Mouse (Mus musculus) gastrocnemius, postnatal 14 days (tissue): ENCODE measurements around the gene Cdc6. TPM values are rescaled to one million over a fixed set of nuclear protein-coding genes. Genes with fewer than 3 reads are reported as not detected.
"Not testable (repeated sequence)": the region's sequence is repeated elsewhere in the genome, so short reads cannot be mapped to it uniquely, and the experiment has no call there.

ENCODE experiments used
- DNase-seq: peaks from one replicate; pipeline ENCODE4 v3.0.0; 2021; ENCODE audit warnings: mixed read lengths
- intact Hi-C: fragments of 180-260 bp; cut with DNase I; formaldehyde crosslinking; loops from one replicate; pipeline ENCODE4 v1.15.1; 2025; ENCODE audit warnings: low total_unique reads
- total RNA-seq, 2 experiments: library from RNA; stranded (reverse); gene quantifications; 2 replicates each; pipeline ENCODE4 v1.2.3; 2021

The Cdc6 gene
- total RNA-seq, 2 experiments from 2014 or later, result 0.78 to 1.3 TPM

DNA sequence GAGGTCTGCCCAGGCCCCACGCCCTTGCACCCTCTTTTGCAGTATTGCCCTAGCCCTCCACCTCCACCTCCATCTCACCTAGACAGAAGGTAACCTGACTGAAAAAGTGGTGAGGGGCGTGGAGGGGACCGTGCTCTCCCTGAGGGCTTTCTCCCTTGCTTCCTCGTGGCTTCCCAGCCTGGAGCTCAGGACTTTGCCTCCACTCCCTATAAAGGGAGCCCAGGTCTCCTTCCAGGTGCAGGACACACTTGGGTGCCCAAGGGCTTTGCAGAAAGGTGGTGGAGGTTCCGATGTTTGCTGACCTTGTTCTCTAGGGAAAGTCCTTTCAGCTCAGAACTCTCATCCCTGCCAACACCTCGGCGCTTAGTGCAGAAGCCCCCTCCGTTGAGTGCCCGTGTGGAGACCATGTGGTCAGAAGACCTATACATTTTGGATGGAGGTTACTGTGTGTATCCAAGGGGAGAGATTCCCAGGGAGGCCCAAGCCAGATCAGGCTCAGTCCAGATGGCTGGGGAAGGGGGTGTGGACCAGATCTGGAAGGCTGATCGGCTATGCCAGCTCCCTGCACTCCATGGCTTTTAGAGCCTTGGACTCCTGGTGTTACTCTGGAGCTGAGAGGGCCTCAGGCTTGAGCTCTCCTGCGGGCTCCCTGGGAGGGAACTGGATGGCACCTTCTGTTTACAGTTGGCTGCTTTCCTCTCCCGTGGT lies 20.7 kb downstream of the Cdc6 start:
- intact Hi-C loops, result no loop called here
- DNase-seq, result no peak

DNA sequence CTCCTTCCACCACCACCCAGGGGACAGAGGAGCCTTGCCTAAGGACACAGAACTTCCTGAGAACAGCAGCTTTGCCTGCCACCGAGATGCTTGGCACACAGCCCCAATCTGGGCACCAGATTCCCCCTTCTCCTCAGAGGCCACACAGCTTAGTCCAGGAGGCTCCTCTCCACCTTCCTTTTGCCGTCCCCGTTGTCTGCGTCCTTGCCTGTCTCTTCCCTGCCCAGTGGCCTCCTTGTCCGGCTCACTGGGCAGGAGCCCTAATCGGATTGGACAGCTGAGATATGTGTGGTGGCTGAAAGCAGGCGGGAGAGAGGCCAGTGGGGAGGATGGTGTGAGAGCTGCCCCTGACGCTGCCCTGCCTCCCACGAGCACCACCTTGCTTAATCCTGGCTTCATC lies 21.9 kb downstream of the Cdc6 start:
- DNase-seq, result no peak
- intact Hi-C loops, result no loop called here

DNA sequence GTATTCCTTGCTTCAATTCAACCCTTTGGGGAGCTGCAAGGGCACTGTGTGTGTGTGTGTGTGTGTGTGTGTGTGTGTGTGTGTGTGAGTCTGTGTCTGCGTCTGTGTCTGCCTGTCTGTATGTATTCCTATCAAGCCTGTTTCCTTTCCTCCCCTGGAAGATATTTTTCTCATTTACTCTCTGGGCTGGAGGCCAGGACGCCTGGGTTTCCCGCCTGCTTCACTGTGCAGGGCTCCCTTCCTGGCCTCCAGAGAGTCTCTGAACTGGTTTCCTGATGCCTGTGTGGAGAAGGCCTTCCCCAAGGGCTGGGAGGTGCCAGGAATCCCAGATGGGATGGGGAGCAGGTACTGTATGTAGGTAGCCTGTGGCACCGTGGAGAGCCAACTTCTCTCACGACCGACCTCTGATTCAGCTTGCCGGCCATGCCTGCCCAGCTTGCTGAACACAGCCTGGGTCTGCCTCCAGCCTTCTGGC lies 22.6 kb downstream of the Cdc6 start:
- DNase-seq, result no peak
- intact Hi-C loops, result no loop called here

DNA sequence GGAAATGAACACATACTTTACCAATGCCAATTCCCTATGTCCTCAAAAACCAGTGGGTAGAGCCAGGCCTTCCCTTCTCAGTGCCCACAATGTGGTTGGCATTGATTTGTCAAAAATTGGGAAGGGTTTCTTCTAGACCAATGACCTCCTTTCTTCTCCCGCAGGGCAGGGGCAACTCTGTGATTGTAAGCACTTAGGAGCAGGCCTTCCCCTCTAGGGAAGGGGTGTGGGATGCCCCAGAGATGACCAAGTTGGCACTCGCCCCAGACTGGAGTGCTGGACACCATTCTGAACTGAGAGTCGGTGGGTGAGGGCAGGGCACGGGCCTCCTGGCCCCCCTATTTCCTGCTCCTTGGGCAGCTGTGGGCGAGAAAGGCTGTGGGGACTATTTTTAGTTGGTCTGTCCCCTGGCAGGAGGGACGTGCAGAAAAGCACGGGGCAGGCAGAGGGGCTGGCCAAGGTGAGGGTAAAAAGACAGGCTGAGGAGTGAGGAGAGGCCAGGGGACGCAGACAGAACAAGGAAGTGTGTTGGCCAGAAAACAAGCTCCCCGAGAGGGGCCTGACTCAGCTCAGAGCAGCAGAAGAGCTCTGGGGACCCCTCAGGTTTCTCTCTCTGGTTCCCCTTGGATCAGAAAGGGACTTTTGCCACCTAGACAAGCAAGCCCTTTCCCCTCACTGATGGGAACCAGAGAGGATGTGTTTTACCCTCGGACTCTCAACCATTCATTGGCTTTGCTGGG lies 23.3 kb downstream of the Cdc6 start:
- intact Hi-C loops, result no loop called here
- DNase-seq, result no peak

DNA sequence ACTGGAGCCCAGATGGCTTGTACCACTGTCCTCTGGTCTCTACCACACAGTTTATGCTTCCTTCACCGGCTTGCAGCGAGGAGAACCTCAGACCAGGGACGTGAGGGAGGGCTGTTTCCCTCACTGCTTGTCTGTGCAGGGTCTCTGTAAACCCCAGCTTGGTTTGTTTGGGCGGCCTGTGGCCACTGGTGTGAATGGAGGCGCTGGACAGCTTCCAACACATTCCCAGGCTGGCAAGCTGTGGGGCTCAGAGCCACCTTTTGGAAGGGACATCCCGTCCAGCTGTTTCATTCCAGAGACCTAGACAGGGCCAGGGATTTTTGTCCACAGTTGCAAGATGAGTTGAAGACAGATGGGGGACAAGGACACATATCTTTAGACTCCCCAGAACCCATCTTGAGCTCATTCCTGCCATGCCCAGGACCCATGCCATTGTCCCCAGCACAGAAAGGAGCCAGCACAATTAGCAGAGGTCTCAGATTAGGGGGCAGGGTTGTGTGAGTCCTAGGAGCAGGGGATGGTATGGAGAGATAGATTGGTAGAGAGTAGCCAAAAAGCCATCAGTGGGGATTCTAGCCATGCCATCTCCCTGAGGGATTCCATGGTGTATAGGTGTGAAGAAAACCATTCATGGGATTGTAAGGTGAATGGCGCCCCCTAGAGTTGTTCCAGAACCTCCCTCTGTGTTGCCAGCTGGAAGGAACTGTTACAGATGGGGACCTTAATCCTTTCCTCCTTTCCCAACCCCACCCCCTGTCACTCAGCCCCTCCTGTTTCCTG lies 24.1 kb downstream of the Cdc6 start:
- peak; percentile 66 for DNase-seq
- intact Hi-C loops, result no loop called here

DNA sequence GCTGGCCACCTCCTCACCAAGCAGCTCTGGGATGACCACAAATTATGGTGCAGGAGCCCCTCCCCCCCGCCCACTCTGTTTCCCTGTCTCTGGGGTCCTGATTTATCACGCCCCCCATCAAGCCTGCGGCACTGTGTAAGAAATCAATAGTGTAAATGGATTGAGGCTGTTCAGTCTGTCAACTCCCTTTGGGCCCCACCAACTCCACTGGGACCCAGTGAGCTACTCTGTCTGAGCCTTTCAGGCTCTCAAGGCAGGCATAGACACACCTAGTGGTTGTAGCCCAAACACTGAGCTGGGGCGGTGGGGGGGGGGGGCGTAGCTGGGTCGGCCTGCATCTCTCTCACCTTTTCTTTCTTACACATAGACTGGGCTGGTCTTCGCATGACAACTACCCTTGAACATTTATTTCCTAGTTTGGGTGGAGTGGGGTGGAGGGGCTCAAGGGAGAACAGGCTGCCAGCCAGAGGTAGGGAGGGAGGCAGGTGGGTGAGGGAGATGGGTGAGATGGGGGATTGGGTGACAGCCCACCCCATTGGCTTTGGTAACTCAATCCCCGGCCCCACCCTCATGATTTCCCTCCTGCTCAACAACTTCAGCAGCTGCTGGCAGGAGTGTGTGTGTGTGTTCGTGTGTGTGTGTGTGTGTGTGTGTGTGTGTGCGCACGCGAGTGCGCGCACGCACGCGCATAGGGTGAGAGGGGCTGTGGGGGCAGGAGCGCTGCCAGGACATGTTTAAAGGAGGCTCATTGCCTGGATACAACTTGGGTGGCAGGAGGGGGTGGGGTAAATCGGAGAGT lies 24.9 kb downstream of the Cdc6 start:
- intact Hi-C loops, result no loop called here
- no peak for DNase-seq

DNA sequence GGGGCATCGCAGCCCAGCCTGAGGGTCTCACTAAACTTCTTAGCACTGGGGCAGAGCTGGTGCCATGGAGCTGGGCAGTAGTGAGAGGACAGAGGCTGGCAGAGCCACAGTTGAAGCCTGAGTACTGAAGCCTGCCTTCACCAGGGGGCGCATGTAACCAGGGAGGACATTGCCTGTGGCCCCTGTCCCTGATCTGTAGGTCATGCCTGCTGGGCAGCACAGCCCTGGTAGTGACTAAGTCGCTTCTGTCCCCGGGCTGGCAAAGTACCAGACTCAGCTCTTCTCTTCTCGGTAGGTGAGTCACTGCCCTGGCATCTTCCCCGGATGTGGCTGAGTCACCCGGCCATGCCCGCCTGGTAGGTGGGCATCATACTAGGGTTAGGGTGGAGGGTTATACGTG lies 25.6 kb downstream of the Cdc6 start:
- intact Hi-C loops, result no loop called here
- DNase-seq, result peak; percentile 85

DNA sequence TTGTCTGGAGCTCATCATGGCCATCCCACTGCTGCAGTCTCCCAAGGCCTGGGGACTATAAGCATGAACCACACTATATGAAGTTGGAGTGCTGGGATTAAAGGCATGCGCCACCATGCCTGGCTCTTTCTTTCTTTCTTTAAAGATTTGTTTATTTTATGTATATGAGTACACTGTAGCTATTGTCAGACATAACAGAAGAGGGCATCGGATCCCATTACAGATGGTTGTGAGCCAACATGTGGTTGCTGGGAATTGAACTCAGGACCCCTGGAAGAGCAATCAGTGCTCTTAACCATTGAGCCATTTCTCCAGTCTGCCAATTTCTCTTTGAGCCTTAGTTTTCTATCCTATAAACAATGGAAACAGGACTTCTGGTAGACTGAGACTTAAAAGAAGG lies 26.2 kb downstream of the Cdc6 start:
- intact Hi-C loops, DNase-seq: not testable (repeated sequence)

DNA sequence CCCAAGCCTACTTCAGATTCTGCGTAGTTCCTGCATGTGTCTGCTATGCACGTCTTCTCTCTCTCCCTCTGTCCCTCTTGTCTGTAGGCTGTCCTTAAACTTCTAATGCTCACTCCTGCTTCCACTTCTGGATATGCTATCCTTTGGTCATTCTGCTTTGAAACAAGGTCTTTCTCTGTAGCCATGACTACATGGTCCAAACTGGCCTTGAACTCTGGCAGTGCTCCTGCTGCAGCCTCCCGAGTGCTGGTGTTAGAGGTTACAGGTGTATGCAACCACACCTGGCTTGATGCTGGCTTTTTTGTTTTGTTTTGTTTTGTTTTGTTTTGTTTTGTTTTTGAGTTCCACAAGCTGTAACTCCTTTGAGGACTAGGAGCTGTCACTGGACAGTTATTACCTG lies 26.8 kb downstream of the Cdc6 start:
- no peak for DNase-seq
- intact Hi-C loops, result no loop called here

DNA sequence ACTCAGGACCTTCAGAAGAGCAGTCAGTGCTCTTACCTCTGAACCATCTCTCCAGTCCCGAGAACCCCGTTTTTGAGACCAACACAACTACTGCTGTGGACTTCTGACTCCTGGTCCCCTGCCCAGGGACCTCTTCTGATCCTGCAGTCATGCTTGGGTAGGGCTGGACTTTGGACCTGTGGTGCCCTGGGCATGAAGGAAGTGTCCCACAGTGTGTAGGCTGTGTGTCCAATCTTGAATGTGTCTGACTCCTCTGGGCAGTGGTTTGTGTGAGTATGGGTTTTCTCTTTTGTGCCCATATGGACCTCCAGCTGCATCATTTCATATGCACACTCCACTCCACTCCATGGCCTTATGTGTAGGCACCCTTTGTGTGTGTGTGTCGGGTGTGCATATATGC lies 27.5 kb downstream of the Cdc6 start:
- intact Hi-C loops, result no loop called here
- no peak for DNase-seq

DNA sequence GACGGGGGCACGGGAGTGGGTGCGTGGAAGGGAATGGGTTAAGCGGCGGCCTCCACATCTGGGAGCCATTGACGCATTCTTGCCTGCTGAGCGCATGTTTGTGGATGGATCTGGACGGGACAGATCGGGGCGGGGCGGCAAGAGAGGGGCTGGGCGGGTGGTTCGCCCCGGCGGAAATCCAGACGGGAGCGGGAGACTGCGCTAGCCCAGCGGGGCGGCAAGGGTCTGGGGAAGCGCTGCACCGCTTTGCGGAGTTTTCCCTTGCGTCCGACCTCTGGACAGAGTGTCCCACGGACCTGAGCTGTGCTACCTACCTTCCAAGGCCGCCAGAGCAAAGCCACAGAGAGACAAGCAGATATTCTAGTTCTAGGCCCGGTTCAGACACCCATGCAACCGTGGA lies 28.6 kb downstream of the Cdc6 start:
- DNase-seq, result peak; percentile 89
- intact Hi-C loops, result no loop called here

DNA sequence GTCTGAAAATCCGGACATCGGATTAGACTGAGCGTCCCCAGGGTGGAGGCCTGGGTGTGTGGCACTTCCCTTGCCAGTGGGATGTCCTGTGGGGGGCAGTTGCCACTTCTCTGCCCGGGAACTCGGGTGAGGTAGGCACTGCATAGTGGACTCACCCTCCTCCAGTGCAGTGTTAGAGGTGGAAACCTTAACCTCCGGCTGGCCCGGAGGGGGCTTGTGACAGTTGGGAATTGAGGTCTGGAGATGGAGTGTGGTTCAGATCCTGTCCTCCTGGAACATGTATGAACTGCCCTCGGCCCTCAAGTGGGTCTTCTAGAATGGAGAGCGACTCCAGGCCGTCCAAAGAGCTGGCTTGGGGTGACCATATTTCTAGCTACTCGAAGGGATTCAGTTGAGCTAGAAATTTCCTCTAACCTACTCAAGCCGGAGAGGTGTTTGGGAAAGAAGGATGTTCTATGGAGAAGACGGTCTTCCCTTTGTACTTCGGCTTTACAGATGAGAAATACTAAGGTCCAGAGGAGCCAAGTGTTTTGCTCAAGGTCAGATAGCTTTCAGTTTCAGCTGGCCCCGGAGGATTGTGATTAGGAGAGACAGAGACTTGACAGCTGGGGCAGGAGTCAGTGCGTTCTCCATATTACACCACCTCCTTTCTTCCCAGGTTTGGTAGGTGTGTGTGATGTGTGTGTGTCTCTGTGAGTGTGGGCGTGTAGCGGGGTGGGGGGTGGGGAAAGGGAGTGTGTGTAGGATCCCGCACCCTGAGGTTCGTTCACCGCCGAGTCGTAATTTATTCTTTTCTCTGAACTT lies 29.2 kb downstream of the Cdc6 start:
- DNase-seq, result no peak
- intact Hi-C loops, result no loop called here

DNA sequence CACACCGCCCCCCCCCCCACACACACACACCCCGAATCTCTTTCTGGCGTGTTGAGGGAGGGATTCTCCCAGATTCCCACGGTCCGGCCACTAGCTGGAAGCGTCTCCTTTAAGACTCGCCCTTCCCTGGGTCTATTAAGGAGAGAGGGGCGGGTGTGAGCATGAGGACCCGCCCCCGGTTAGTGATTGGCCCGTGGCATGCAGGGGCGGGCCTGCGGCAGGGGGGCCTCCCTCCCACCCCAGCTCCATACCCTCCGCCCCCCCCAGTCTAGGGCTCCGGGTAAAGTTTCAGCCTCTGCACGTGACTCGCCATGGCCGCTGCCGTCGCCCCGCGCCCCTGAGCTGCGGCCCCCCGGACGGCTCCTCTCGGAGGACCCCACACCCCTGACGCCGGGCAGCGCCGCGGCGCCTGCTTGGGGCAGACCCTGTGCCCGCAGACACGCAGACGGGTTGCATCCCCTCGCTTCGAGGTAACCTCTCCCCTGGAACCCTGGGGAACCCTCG lies 29.9 kb downstream of the Cdc6 start:
- DNase-seq, result peak; percentile 94
- intact Hi-C loops, result no loop called here

DNA sequence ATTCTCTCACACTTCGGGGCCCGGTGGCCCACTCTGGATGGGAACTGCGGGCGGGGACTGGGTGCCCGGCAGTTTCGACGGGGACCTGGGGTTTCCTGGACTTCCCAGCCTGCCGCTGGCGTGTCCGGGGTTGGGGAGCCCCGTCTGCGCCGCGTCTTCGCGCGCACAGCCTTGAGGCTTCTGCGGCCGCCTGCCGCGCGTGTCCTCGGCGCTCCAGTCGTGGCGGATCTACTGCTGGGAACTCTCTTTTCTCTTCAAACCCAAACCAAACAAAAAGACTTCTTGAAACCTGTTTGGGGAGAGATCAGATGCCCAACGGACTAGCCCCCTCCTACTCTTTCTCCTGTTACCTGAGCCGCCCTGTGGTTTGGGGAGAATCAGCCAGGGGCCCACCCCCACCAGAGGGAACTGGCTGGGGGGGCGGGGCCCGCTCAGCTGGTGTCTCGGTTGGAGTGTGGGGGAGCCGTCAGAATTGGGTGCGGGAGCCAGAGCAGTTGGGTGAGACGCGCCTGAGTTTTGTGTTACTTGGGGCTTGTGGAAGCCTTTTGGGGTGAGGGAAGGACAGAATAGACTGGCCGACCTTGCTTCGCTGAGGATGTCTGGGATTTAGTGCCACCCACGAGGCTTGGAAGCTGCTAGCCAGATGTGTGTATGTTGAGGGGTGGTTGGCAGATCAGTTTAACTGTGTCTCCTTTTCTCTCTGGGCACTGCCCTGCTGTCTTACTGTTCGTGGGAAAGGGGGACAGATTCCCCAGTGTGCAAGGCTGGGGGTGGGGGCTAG lies 30.5 kb downstream of the Cdc6 start:
- intact Hi-C loops, result no loop called here

DNA sequence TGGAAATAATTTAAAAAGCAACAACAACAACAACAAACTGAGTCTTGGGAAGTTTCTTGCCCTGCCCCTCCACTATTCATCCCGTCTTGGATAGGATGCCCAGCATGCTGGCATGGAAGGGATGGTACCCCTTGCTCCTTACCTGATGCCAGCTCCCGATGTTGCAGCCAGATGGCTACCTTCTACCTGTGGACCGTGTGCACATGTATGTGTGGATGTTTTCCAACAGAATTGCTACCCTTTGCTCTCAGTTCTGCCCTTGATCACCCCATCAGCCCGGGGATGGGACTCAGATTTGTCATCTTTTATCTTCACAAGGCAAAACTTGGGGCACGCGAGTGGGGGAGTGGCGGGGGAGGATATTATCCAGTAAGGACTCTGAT lies 31.1 kb downstream of the Cdc6 start:
- DNase-seq, result no peak

More for the DNA sequence above, 30.5 kb downstream of the Cdc6 start:
- DNase-seq, result peak; percentile 76

DNA sequence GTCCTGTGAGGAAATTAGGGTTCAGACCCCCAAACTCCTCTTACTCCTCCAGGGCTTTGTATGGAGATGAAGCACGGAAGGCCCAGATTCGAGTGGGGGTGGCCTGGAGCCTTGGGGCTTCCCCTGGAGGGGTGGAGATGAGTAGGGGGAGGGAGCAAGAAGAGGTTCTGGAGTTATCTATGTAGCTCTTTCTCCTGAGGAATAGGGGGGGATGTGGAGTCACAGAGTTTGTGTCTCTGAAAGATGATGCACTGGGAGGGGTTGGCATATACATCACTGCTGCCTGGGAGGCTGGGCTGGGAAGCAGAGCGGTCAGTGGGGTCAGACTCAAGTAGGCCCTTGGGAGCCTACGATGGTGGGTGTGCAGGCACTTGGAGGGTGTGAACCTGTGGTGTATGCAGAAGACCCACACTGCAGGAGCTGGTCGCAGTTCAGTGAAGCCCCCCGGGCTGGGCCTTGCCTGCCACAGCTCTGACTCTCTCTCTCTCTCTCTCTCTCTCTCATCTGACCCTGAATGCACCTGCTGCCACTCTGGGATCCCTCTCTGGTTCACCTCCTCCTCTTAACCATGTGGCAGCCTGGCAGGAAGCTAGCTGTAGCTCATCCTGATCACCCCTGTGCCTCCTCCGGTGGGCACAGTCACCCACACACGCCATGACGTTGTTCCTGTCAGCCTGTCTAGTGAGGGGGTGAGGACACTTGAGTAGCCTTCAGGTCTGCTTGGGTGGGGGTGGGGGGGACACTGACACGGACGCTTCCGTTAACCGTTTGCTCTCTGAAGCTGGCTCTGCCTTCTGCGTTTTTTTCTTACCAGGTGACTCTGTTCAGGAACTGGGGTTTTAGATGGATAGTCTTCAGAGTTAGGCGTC lies 31.7 kb downstream of the Cdc6 start:
- peak; percentile 17 for DNase-seq
- intact Hi-C loops, result no loop called here

More for the DNA sequence above, 31.1 kb downstream of the Cdc6 start:
- intact Hi-C loops, result no loop called here
